Mouse (Mus musculus) right cerebral cortex, postnatal 10 days (tissue): ENCODE measurements around the gene Tmcc3.

ENCODE experiments used
- DNase-seq, 2 experiments: peaks; one replicate each; pipeline ENCODE4 v3.0.0; 2021; ENCODE audit warnings: low spot score in 2 of 2

The Tmcc3 gene

GRCm38 (mm10) chr10:94332358-94333137, 20.8 kb downstream of the Tmcc3 start:
- DNase-seq, result no peak

- DNase-seq, result no peak
Observed at GRCm38 (mm10) chr10:94333328-94333727, 21.6 kb downstream of the Tmcc3 start.

GRCm38 (mm10) chr10:94335047-94335446, 23.3 kb downstream of the Tmcc3 start:
- DNase-seq, result no peak

GRCm38 (mm10) chr10:94336071-94336470, 24.3 kb downstream of the Tmcc3 start:
- DNase-seq, result no peak

GRCm38 (mm10) chr10:94341501-94341900, 29.8 kb downstream of the Tmcc3 start:
- no peak for DNase-seq

- DNase-seq, result no peak
Observed at GRCm38 (mm10) chr10:94342256-94342655, 30.5 kb downstream of the Tmcc3 start.

GRCm38 (mm10) chr10:94343581-94343980, 31.8 kb downstream of the Tmcc3 start:
- peak; percentile 37 to 48 for DNase-seq

- peak in 1 of 2 experiments; percentile 21 for DNase-seq
Observed at GRCm38 (mm10) chr10:94344631-94345417, 33.1 kb downstream of the Tmcc3 start.

- peak in 1 of 2 experiments; percentile 3 for DNase-seq
Observed at GRCm38 (mm10) chr10:94345509-94346252, 33.9 kb downstream of the Tmcc3 start.

- DNase-seq, result no peak
Observed at GRCm38 (mm10) chr10:94346596-94346995, 34.8 kb downstream of the Tmcc3 start.

- DNase-seq, result no peak
Observed at GRCm38 (mm10) chr10:94347296-94347695, 35.5 kb downstream of the Tmcc3 start.

GRCm38 (mm10) chr10:94347959-94348358, 36.2 kb downstream of the Tmcc3 start:
- no peak for DNase-seq

GRCm38 (mm10) chr10:94350207-94350606, 38.5 kb downstream of the Tmcc3 start:
- DNase-seq, result no peak

- no peak for DNase-seq
Observed at GRCm38 (mm10) chr10:94350896-94351661, 39.3 kb downstream of the Tmcc3 start.

GRCm38 (mm10) chr10:94352172-94352876, 40.6 kb downstream of the Tmcc3 start:
- DNase-seq, result no peak

GRCm38 (mm10) chr10:94352877-94353853, 41.4 kb downstream of the Tmcc3 start:
- DNase-seq, result no peak

GRCm38 (mm10) chr10:94354005-94354404, 42.3 kb downstream of the Tmcc3 start:
- no peak for DNase-seq

- DNase-seq, result no peak
Observed at GRCm38 (mm10) chr10:94354427-94354826, 42.7 kb downstream of the Tmcc3 start.

- DNase-seq, result no peak
Observed at GRCm38 (mm10) chr10:94356504-94357169, 44.9 kb downstream of the Tmcc3 start.
